Mouse (Mus musculus): ENCODE measurements around the gene Gm26620. TPM values are rescaled to one million over a fixed set of nuclear protein-coding genes. Genes with fewer than 3 reads are reported as not detected.
A peak's percentile ranks its signal among the peaks of the same experiment; 100 is the strongest.

The Gm26620 gene
- polyA plus RNA-seq (2015; fragmentation: Nextera tagmentation; extraction: Ambion mirVana): 0.43 and 0.76 TPM in 2 replicates

- Histone ChIP-seq H3K9me3 (no peaks in the 10 kb centered on the region), H3K36me3 (peaks cover 17% of the 10 kb centered on the region), H3K4me1 (peaks cover 14% of the 10 kb centered on the region; the same call in 1 of the 2 replicates), H3K4me3 (peak within 1 kb of the TSS; percentile 88), H3K9ac (peak within 1 kb of the TSS; percentile 85), H3K27me3 (no peaks in the 10 kb centered on the region), H3K4me2 (peak within 1 kb of the TSS; percentile 60), H3K27ac (peak within 1 kb of the TSS; percentile 88)
- 0% methylated on average over 46 of the region's 46 CpGs for WGBS
- peak; percentile 85 for ATAC-seq (ENCODE audit: insufficient number of reproducible peaks, low FRiP score, low TSS enrichment, low read depth)
Observed at GRCm38 (mm10) chr1:170884978-170885561, at the start of gene Gm26620, which contains the start of gene Dusp12. Gene Gm26620 (plus strand): TSS chr1:170885065. Gene Dusp12 (minus strand): TSS chr1:170885540.

- Histone ChIP-seq H3K9ac (no peak overlapping the region), H3K36me3 (peaks cover 5% of the 10 kb centered on the region; the same call in 1 of the 2 replicates), H3K4me1 (no peaks in the 10 kb centered on the region), H3K27ac (no peak overlapping the region), H3K9me3 (no peaks in the 10 kb centered on the region), H3K27me3 (no peaks in the 10 kb centered on the region), H3K4me2 (no peak overlapping the region), H3K4me3 (no peak overlapping the region)
- ATAC-seq (ENCODE audit: insufficient number of reproducible peaks, low FRiP score, low TSS enrichment, low read depth): no peak
Observed at GRCm38 (mm10) chr1:170839685-170840084, 45.2 kb upstream of the Gm26620 start.

- Histone ChIP-seq H3K4me3 (no peak overlapping the region), H3K4me2 (no peak overlapping the region), H3K4me1 (no peaks in the 10 kb centered on the region), H3K9me3 (no peaks in the 10 kb centered on the region), H3K27me3 (no peaks in the 10 kb centered on the region), H3K9ac (no peak overlapping the region), H3K36me3 (peaks cover 5% of the 10 kb centered on the region), H3K27ac (no peak overlapping the region)
- ATAC-seq (ENCODE audit: insufficient number of reproducible peaks, low FRiP score, low TSS enrichment, low read depth): no peak
- 58% methylated on average over 8 of the region's 8 CpGs for WGBS
Observed at GRCm38 (mm10) chr1:170844380-170844779, 40.5 kb upstream of the Gm26620 start.

GRCm38 (mm10) chr1:170845448-170846307 is 39.2 kb upstream of the Gm26620 start:
- Histone ChIP-seq H3K27ac (no peak overlapping the region), H3K9ac (no peak overlapping the region), H3K4me2 (no peak overlapping the region), H3K4me3 (no peak overlapping the region), H3K9me3 (no peaks in the 10 kb centered on the region), H3K27me3 (no peaks in the 10 kb centered on the region), H3K4me1 (no peaks in the 10 kb centered on the region), H3K36me3 (peaks cover under 1% of the 10 kb centered on the region)
- WGBS: 44% methylated on average over 10 of the region's 10 CpGs
- no peak for ATAC-seq (ENCODE audit: insufficient number of reproducible peaks, low FRiP score, low TSS enrichment, low read depth)

- Histone ChIP-seq H3K9me3 (no peaks in the 10 kb centered on the region), H3K27ac (no peak overlapping the region), H3K27me3 (no peaks in the 10 kb centered on the region), H3K9ac (no peak overlapping the region), H3K4me3 (no peak overlapping the region), H3K36me3 (peaks cover 7% of the 10 kb centered on the region), H3K4me2 (no peak overlapping the region), H3K4me1 (no peaks in the 10 kb centered on the region)
- ATAC-seq (ENCODE audit: insufficient number of reproducible peaks, low FRiP score, low TSS enrichment, low read depth): no peak
- WGBS: 87% methylated on average over 2 of the region's 2 CpGs
Observed at GRCm38 (mm10) chr1:170850007-170850406, 34.9 kb upstream of the Gm26620 start.

- no peak overlapping the region for H3K27ac ChIP-seq
- no peaks in the 10 kb centered on the region for H3K9me3 ChIP-seq
- 93% methylated on average over 23 of the region's 23 CpGs for WGBS
- H3K4me2 ChIP-seq: no peak overlapping the region
- H3K36me3 ChIP-seq: peaks cover 7% of the 10 kb centered on the region
- no peak overlapping the region for H3K9ac ChIP-seq
- H3K4me3 ChIP-seq: no peak overlapping the region
- H3K4me1 ChIP-seq: no peaks in the 10 kb centered on the region
- no peak for ATAC-seq (ENCODE audit: insufficient number of reproducible peaks, low FRiP score, low TSS enrichment, low read depth)
- H3K27me3 ChIP-seq: no peaks in the 10 kb centered on the region
Observed at GRCm38 (mm10) chr1:170850637-170851624, 33.9 kb upstream of the Gm26620 start.

- H3K36me3 ChIP-seq: peaks cover 7% of the 10 kb centered on the region
- no peak for ATAC-seq (ENCODE audit: insufficient number of reproducible peaks, low FRiP score, low TSS enrichment, low read depth)
- H3K27me3 ChIP-seq: no peaks in the 10 kb centered on the region
- 90% methylated on average over 3 of the region's 3 CpGs for WGBS
- no peak overlapping the region for H3K9ac ChIP-seq
- no peak overlapping the region for H3K4me3 ChIP-seq
- no peak overlapping the region for H3K4me2 ChIP-seq
- H3K27ac ChIP-seq: no peak overlapping the region
- H3K9me3 ChIP-seq: no peaks in the 10 kb centered on the region
- H3K4me1 ChIP-seq: no peaks in the 10 kb centered on the region
Observed at GRCm38 (mm10) chr1:170853604-170854003, 31.3 kb upstream of the Gm26620 start.

- no peak overlapping the region for H3K27ac ChIP-seq
- no peaks in the 10 kb centered on the region for H3K9me3 ChIP-seq
- H3K27me3 ChIP-seq: no peaks in the 10 kb centered on the region
- no peak overlapping the region for H3K4me2 ChIP-seq
- 84% methylated on average over 13 of the region's 13 CpGs for whole genome bisulfite sequencing
- H3K36me3 ChIP-seq: peaks cover 7% of the 10 kb centered on the region
- no peak overlapping the region for H3K9ac ChIP-seq
- no peak overlapping the region for H3K4me3 ChIP-seq
- no peak for ATAC-seq (ENCODE audit: insufficient number of reproducible peaks, low FRiP score, low TSS enrichment, low read depth)
- no peaks in the 10 kb centered on the region for H3K4me1 ChIP-seq
Observed at GRCm38 (mm10) chr1:170855056-170855760, 29.7 kb upstream of the Gm26620 start.

- Histone ChIP-seq H3K9me3 (no peaks in the 10 kb centered on the region), H3K27me3 (no peaks in the 10 kb centered on the region), H3K9ac (no peak overlapping the region), H3K27ac (no peak overlapping the region), H3K36me3 (peaks cover 4% of the 10 kb centered on the region; the same call in 1 of the 2 replicates), H3K4me3 (no peak overlapping the region), H3K4me2 (no peak overlapping the region), H3K4me1 (no peaks in the 10 kb centered on the region)
- ATAC-seq (ENCODE audit: insufficient number of reproducible peaks, low FRiP score, low TSS enrichment, low read depth): no peak
- 78% methylated on average over 2 of the region's 2 CpGs for WGBS
Observed at GRCm38 (mm10) chr1:170857369-170857768, 27.5 kb upstream of the Gm26620 start.

- Histone ChIP-seq H3K4me3 (no peak overlapping the region), H3K9me3 (no peaks in the 10 kb centered on the region), H3K9ac (no peak overlapping the region), H3K27me3 (no peaks in the 10 kb centered on the region), H3K27ac (no peak overlapping the region), H3K4me2 (no peak overlapping the region), H3K36me3 (no peaks in the 10 kb centered on the region), H3K4me1 (no peaks in the 10 kb centered on the region)
- ATAC-seq (ENCODE audit: insufficient number of reproducible peaks, low FRiP score, low TSS enrichment, low read depth): no peak
- 84% methylated on average over 2 of the region's 2 CpGs for WGBS
Observed at GRCm38 (mm10) chr1:170858872-170859271, 26.0 kb upstream of the Gm26620 start.

All from limb, embryonic 15.5 days (tissue).